Mouse (Mus musculus) layer of hippocampus, adult 9-10 months (tissue): ENCODE results near the gene Shpk.

Experiments used
- DNase-seq: peaks from one replicate; pipeline ENCODE4 v3.0.0; 2022; ENCODE audit warnings: low spot score

Gene Shpk

DNA sequence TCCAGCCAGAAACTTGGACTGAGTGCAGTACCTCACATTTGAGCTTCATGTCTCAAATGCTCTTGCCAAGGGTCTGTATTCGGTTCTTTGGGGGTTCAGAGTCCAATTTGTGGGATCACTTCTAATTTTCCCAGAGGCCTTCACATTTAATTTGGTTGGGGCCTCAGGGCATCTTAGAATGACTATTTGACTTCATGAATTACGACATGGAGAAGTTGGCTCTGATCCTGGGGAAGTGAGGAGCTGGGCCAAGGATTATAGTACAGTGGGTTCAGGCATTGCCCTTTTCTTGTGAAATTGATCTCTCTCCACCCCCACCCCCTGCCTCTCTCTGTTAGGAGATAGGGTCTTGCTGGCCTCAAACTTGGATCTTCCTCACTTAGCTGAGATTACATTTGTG lies 1.8 kb downstream of the Shpk start:
- no peak for DNase-seq

GRCm38 (mm10) chr11:73201597-73201996 lies 2.3 kb downstream of the Shpk start:
- DNase-seq: no peak

- DNase-seq: no peak
Measured at GRCm38 (mm10) chr11:73203895-73204294, 4.6 kb downstream of the Shpk start.

- DNase-seq: no peak
Measured at GRCm38 (mm10) chr11:73205194-73205593, 5.9 kb downstream of the Shpk start.

- no peak for DNase-seq
Measured at GRCm38 (mm10) chr11:73207621-73208020, 8.4 kb downstream of the Shpk start.

DNA sequence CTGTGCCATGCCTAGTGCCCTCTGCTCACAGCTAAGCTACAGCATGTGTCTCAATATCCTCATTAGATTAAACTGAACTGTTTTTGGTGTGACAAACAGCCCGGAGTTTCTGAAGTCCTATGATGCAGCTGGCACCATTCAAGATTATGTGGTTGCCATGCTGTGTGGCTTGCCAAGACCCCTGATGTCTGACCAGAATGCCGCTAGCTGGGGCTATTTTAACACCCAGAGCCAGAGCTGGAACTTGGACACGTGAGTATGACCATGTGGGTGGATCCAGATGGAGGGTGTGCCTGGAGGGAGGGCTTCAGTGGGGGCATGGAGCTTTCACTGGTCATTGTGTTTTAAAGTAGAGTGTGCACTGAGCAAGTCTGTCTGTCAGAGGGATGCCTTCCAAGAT lies 14.7 kb downstream of the Shpk start:
- no peak for DNase-seq

DNA sequence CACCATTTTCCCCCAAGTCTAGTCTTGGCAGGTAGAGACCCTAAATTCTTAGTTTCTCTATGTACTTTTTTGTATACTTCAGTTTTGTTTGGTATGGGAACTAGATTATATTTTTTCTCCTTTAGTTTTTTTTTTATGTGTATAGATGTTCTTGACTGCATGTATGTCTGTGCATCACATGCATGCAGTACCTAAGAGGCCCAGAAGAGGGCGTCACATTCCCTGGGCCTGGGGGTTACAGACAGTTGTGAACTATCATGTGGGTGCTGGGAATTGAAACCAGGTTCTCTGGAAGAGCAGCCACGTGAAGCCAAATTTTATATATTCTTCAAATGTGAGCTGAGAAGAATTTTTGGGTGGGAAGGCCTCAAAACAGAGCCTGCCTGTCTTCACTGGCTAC lies 20.4 kb downstream of the Shpk start:
- DNase-seq: no peak

DNA sequence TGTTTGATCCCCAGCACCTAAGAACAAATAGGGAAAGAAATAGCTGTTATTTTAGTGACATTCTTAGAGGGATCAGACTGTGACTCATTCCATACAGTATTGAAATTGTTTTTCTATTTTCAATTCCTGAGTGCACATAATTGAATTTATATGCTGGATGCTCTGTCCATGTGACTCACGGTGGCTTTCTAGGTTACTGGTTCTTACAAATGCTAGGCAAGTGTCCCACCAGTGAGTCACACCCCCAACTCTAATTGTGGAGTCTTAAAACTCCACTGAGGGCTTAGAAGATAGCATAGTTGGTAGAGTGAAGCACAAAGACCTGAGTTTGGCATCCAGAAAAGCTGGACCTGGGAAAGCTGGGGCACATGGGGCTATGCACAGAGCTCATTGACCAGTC lies 21.4 kb downstream of the Shpk start:
- DNase-seq: no peak

DNA sequence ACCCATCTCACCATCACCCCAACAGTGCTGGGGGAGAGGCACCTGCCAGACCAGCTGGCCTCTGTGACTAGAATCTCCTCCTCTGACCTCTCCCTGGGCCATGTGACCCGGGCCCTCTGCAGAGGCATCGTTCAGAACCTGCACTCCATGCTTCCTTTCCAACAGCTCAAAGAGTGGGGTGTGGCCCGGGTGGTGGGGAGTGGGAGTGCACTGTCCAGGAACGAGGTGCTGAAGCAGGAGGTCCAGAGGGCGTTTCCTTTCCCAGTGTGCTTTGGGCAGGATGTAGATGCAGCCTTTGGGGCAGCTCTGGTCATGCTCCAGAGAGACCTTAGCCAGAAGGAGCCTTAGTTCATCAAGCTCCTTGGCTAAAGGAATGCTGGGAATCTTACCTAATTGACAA lies 23.6 kb downstream of the Shpk start:
- DNase-seq: no peak

GRCm38 (mm10) chr11:73223966-73224365 lies 24.7 kb downstream of the Shpk start:
- no peak for DNase-seq

DNA sequence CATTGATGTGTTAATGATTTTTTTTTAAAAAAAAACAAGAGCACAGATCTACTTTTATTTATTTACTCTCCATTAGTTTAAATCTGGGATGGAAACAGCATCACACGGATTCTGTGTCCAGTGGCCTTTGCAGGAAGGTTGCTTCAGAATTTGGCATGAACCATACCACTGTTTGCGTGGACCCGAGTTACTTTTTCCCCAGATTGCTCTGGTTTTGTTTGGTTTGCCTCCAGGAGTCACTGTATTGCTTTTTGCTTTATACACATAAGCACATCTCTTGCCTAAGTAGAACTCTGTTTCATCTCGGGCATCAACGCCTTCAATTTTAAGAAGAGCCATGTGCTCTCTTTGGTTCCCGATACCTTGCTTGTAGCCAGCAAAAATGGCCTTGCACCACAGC lies 26.6 kb downstream of the Shpk start:
- no peak for DNase-seq

DNA sequence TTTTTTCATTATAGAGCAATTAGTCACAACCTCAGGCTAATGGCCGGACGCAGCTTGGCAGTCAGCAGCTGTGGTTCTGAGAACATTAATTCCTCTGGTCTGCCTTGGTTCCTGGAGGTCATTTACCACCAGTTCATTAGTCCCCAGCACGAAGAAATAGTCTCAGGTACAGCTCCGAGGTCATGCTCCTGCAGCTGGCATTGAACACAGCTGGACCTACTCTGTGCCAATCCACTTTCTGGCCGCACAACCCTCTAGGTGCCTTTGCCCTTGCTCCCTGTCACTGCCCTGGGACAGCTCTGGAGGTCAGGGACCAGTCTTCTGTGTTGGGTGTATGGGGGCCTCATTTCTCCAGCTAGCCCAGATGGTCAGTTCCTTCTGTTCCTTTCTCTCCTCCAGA lies 29.6 kb downstream of the Shpk start:
- no peak for DNase-seq

- no peak for DNase-seq
Measured at GRCm38 (mm10) chr11:73230081-73230480, 30.8 kb downstream of the Shpk start.

DNA sequence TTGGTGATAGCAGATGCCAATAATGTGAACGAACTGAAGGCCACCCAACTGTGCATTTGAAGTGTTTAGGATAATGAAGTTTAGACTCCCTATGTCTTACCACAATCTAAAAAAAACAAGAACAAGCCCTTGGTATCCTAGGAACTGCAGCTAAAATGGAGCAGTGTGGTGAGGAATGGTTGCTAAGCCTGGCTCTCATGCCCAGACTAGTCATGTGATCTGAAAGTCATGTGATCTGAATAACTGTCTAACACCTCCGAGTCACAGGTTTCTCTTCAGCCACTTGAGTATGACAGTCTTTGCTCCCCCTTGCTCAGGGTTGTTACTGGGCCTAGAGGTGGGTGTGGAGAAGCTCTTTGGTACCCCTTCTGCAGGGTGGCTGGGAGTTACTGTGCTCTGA lies 33.3 kb downstream of the Shpk start:
- no peak for DNase-seq

GRCm38 (mm10) chr11:73233992-73234391 lies 34.7 kb downstream of the Shpk start, which contains the start of gene Trpv1:
Gene Trpv1, plus strand, starts transcription at chr11:73234292.
- DNase-seq: no peak

- no peak for DNase-seq
Measured at GRCm38 (mm10) chr11:73235990-73236701, 36.9 kb downstream of the Shpk start.

DNA sequence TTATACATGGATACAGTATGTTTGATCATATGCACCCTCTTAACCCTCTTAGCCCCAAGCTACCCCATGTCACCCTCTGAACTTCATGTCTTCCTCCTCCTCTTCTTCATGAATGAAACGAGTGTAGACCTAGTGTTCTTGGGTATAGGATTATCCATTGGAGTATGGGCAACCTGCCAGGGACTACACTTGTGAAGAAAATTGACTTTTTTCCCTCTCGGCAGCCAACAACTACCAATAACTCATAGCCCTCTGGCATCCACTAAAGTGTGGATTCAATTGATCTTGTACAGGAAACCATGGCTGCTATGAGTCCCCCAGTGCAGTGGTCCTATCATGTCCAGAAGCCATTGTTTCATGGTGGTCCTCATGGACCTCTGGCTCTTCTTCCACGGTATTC lies 37.5 kb downstream of the Shpk start:
- DNase-seq: no peak

DNA sequence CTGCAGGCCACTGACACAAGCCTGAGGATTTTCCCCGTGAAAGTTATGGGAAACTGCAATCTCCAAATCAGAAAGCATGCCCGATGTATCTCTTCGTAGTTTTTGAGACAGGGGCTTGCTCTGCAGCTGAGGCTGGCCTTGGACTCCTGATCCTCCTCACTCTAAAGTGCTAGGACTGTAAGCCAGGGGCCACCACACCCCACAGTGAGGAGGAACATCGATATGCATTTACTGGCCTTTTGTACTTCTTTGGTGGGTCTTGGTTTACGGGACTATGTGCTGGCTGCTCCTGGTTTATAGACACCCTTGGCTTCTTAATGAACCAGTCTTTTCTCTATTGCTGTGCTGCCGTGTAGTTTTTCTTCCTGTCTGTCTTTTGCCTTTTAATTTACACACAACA lies 42.9 kb downstream of the Shpk start:
- DNase-seq: no peak

- no peak for DNase-seq
Measured at GRCm38 (mm10) chr11:73242777-73243176, 43.5 kb downstream of the Shpk start.

DNA sequence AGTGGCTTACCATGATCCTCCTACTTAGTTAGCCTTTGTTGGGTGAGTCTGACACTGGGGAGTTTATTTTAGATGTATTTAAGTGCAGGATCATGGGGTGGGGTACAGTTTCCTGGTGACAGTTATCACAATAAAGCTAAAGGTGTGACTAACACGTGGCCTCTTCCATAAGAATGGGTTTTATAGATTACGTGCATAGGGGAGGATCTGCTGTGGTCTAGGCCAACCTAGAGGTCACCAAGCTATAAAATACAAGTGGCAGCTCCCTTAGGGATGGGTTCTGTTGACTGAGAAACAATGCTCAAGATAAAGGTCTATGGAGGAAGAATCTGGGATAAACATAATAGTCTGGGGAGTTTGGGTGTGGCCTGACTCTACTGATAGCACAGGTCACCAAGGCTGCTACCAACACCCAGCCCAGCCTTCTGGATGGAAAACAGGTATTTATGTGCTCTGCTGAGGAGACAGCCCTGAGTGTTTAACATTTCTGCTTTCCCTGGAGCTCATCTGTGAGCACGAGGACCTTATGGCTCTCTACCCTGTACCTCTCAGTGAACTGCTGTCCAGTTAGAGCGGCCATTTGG lies 58.2 kb downstream of the Shpk start:
- no peak for DNase-seq

DNA sequence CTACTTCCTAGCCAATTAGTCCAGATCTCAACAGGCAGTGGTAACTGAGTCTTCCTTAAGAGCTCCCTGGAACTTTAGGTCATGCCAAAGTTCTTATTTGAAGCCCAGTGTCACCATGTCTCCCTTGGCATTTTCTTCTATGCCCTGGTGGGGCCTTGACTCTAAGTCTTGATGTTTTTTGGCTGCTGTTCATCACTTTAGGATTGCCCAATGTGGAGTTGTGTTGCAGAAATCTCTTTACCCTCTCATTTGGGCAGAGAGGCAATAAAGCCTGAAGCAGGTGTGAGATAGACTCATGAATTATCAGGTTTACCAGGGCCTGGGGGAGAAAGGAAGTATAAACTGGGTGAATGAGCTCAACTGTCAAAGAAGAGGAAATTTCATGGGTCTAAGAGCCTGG lies 59.4 kb downstream of the Shpk start:
- DNase-seq: no peak

DNA sequence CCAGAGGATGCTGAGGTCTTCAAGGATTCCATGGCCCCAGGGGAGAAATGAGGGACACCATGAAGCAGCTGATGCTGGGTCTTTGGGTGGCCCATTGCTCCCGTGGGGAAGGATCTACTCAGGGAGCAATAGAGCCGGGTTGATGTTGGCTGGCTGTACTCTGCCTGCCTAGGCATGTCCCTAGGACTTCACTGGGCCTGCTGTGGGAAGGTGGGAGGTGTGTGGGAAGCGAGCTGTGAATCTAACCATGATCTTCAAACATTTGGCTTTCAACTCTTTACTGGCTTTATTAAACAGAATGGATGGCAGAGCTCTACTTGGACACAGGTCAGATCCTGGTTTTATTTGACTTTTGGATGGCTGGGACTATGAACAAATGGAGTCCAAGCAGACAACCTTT lies 61.2 kb downstream of the Shpk start:
- no peak for DNase-seq

GRCm38 (mm10) chr11:73261385-73261784 lies 62.1 kb downstream of the Shpk start:
- no peak for DNase-seq

GRCm38 (mm10) chr11:73267267-73267666 lies 68.0 kb downstream of the Shpk start, which contains the start of gene Trpv3:
Gene Trpv3, plus strand, starts transcription at chr11:73267388.
- no peak for DNase-seq
